Mouse (Mus musculus) frontal cortex, adult (tissue): ENCODE results near the gene Exosc9.
"Not testable (repeated sequence)": the region's sequence is repeated elsewhere in the genome, so short reads cannot be mapped to it uniquely, and the experiment has no call there.

ENCODE experiments used
- ATAC-seq: cut with Nextera tagmentation; 2 replicates; pipeline ENCODE4 v1.9.2; 2017; ENCODE audit warnings: mild to moderate bottlenecking, moderate library complexity, mixed read lengths; ENCODE audit not compliant: low TSS enrichment

The Exosc9 gene

GRCm38 (mm10) chr3:36551851-36552384, 488 bp upstream of the Exosc9 start:
- ATAC-seq = peak; percentile 71

DNA sequence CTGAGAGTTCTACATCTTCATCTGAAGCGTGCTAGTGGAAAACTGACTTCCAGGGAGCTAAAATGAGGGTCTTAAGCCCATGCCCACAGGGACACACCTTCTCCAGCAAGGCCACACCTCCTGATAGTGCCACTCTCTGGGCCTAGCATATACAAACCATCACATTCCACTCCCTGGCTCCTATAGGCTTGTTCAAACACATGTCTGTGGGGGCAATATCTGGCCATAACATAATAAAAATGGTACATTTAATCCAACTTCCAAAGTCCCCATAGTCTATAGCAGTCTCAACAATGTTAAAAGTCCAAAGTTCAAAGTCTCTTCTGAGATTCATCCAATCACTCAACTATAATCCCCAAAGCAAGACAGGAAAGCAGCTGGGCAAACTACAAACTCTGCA, 5.2 kb downstream of the Exosc9 start:
- no peak for ATAC-seq

- no peak for ATAC-seq
Observed at GRCm38 (mm10) chr3:36559606-36560005, 7.2 kb downstream of the Exosc9 start.

- no peak for ATAC-seq
Observed at GRCm38 (mm10) chr3:36563666-36564065, 11.3 kb downstream of the Exosc9 start.

DNA sequence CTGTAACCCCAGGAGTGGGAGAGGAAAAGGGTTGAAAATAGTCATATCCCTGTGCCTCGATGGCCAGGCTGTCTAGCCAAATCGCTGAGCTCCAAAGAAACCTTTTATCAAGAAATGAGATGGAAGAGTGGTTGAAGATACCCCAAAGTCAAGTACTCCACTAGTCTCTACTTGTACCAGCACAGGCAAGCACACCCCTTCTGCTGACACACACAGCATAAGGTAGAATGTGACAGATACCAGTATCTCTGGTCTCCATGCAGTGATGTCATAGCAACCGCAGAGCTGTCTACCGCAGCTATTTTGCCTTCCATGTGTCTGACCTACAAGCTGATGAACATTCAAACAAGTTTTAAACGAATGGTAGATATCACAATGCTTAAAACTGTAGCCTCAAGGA, 17.4 kb downstream of the Exosc9 start:
- ATAC-seq = no peak

- no peak; the same call in 1 of the 2 replicates for ATAC-seq
Observed at GRCm38 (mm10) chr3:36571361-36571826, 19.0 kb downstream of the Exosc9 start.

- peak; percentile 98 for ATAC-seq
Observed at GRCm38 (mm10) chr3:36571827-36572378, 19.5 kb downstream of the Exosc9 start, which contains the start of gene Ccna2. TSS of gene Ccna2 (minus strand) at chr3:36572150.

GRCm38 (mm10) chr3:36598811-36599210, 46.4 kb downstream of the Exosc9 start:
- no peak for ATAC-seq

DNA sequence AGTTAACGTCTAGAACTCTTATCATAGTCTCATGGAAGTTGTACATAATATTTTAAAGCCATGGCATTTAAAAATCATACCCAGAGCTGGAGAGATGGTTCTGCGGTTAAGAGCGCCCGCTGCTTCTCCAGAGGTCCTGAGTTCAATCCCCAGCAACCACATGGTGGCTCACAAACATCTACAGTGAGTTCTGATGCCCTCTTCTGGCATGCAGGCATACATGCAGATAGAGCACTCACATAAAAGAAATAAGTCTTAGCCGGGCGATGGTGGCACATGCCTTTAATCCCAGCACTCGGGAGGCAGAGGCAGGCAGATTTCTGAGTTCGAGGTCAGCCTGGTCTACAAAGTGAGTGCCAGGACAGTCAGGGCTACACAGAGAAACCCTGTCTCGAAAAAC, 47.4 kb downstream of the Exosc9 start:
- ATAC-seq = not testable (repeated sequence)

DNA sequence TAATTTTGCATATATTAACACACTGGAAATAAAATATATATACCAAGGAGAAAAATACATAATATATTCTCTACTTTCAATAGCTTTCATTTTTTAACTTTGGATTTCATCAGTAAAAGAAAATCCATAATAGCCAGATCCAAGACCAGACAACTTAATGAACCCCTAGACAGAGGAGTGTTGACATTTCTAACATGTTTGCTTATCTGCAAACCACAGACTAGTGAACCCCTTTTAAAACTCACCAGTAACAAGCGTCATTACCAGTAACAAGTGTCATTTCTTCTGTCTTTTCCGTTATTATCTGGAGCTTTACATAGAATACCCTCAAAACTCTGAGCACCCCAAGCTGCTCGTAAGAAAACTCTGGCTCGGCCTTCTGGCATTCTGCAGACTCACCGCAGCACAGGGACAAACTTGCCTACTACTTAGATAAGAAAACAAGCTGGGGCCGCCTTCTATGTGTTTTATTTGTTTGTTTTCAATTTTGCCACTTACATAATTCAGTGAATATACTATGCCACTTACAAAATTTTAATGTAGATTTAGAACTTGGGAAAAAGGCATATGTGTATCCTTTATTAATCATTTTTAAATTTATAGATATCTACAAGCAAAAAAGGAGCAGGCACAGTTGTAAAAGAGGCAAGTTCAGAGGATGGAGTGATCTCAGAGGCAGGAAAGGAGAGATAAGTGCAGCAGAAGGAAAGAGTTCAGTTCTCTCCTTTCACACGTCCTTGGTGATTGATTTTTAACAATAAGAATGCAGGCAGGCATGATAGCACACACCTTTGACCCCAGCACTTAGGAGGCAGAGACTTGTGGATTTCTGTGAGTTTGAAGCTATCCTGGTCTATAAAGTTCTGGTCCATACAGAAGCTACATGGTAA, 53.7 kb downstream of the Exosc9 start:
- ATAC-seq = no peak

DNA sequence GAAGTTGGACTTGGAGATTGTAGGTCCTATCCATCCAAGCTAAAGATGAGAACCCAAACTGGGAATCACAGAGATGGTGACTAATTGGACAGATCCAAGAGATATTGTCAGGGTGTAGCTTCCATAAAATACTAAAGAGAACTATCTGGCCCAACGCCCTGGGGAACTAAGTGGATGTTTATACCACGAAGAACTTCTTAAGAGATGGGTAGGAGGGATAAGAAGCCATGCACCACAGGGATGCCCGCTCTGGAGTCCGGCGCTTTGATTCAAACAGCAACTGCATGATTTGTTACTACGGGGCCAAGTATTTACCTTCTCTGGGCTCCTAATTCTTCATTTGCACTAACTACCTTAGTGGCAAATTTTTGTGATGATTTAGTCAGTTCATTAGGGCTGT, 60.3 kb downstream of the Exosc9 start:
- peak; percentile 62 for ATAC-seq

- peak; percentile 96 for ATAC-seq
Observed at GRCm38 (mm10) chr3:36613202-36613907, 60.9 kb downstream of the Exosc9 start, which contains the start of gene Bbs7. TSS of gene Bbs7 (minus strand) at chr3:36613477.

- ATAC-seq = no peak
Observed at GRCm38 (mm10) chr3:36613908-36614255, 61.5 kb downstream of the Exosc9 start.
